Mouse (Mus musculus): ENCODE measurements around the gene Nck2.
"Not testable (repeated sequence)": the region's sequence is repeated elsewhere in the genome, so short reads cannot be mapped to it uniquely, and the experiment has no call there.

Nck2 gene

GRCm38 (mm10) chr1:43530295-43531020 is 86.1 kb downstream of the Nck2 start:
- DNase-seq (ENCODE audit: low read depth in 2 of 2, low spot score in 2 of 2) = no peak

GRCm38 (mm10) chr1:43531307-43531706 is 86.9 kb downstream of the Nck2 start:
- DNase-seq (ENCODE audit: low read depth in 2 of 2, low spot score in 2 of 2) = no peak

GRCm38 (mm10) chr1:43532279-43532678 is 87.9 kb downstream of the Nck2 start:
- DNase-seq (ENCODE audit: low read depth in 2 of 2, low spot score in 2 of 2) = no peak

GRCm38 (mm10) chr1:43533497-43533896 is 89.1 kb downstream of the Nck2 start:
- not testable (repeated sequence) for DNase-seq (ENCODE audit: low read depth in 2 of 2, low spot score in 2 of 2)

GRCm38 (mm10) chr1:43534060-43534760 is 89.8 kb downstream of the Nck2 start:
- no peak for DNase-seq (ENCODE audit: low read depth in 2 of 2, low spot score in 2 of 2)

- no peak for DNase-seq (ENCODE audit: low read depth in 2 of 2, low spot score in 2 of 2)
Measured at GRCm38 (mm10) chr1:43535519-43536000, 91.2 kb downstream of the Nck2 start.

- no peak for DNase-seq (ENCODE audit: low read depth in 2 of 2, low spot score in 2 of 2)
Measured at GRCm38 (mm10) chr1:43536266-43536665, 91.9 kb downstream of the Nck2 start.

GRCm38 (mm10) chr1:43537021-43537420 is 92.6 kb downstream of the Nck2 start:
- DNase-seq (ENCODE audit: low read depth in 2 of 2, low spot score in 2 of 2) = no peak

GRCm38 (mm10) chr1:43537496-43537895 is 93.1 kb downstream of the Nck2 start:
- no peak for DNase-seq (ENCODE audit: low read depth in 2 of 2, low spot score in 2 of 2)

- peak in 1 of 2 experiments; percentile 38 for DNase-seq (ENCODE audit: low read depth in 2 of 2, low spot score in 2 of 2)
Measured at GRCm38 (mm10) chr1:43538716-43539115, 94.3 kb downstream of the Nck2 start.

- DNase-seq (ENCODE audit: low read depth in 2 of 2, low spot score in 2 of 2) = no peak
Measured at GRCm38 (mm10) chr1:43539689-43540380, 95.5 kb downstream of the Nck2 start.

- DNase-seq (ENCODE audit: low read depth in 2 of 2, low spot score in 2 of 2) = peak in 1 of 2 experiments; percentile 41
Measured at GRCm38 (mm10) chr1:43542339-43542738, 98.0 kb downstream of the Nck2 start.

- no peak for DNase-seq (ENCODE audit: low read depth in 2 of 2, low spot score in 2 of 2)
Measured at GRCm38 (mm10) chr1:43547644-43548043, 103.3 kb downstream of the Nck2 start.

GRCm38 (mm10) chr1:43548749-43549148 is 104.4 kb downstream of the Nck2 start:
- no peak for DNase-seq (ENCODE audit: low read depth in 2 of 2, low spot score in 2 of 2)

GRCm38 (mm10) chr1:43550525-43550924 is 106.1 kb downstream of the Nck2 start:
- no peak for DNase-seq (ENCODE audit: low read depth in 2 of 2, low spot score in 2 of 2)

GRCm38 (mm10) chr1:43553989-43554679 is 109.8 kb downstream of the Nck2 start:
- not testable (repeated sequence) for DNase-seq (ENCODE audit: low read depth in 2 of 2, low spot score in 2 of 2)

GRCm38 (mm10) chr1:43555222-43555974 is 111.0 kb downstream of the Nck2 start:
- DNase-seq (ENCODE audit: low read depth in 2 of 2, low spot score in 2 of 2) = no peak

GRCm38 (mm10) chr1:43558329-43558728 is 114.0 kb downstream of the Nck2 start:
- DNase-seq (ENCODE audit: low read depth in 2 of 2, low spot score in 2 of 2) = no peak

GRCm38 (mm10) chr1:43559043-43559692 is 114.8 kb downstream of the Nck2 start:
- DNase-seq (ENCODE audit: low read depth in 2 of 2, low spot score in 2 of 2) = no peak

- DNase-seq (ENCODE audit: low read depth in 2 of 2, low spot score in 2 of 2) = no peak
Measured at GRCm38 (mm10) chr1:43561085-43561484, 116.7 kb downstream of the Nck2 start.
